Mouse (Mus musculus) limb, embryonic 12.5 days (tissue): ENCODE data around the gene Rbm6. TPM values are rescaled to one million over a fixed set of nuclear protein-coding genes. Genes with fewer than 3 reads are reported as not detected.

Experiments used
- ATAC-seq: fragments of 200-750 bp; cut with Nextera tagmentation; 2 replicates; pipeline ENCODE4 v1.8.0; 2017; ENCODE audit warnings: low read depth, moderate TSS enrichment; ENCODE audit not compliant: insufficient number of reproducible peaks, insufficient read depth, low FRiP score, low TSS enrichment
- H3K27ac ChIP-seq: fragments of 300-500 bp; sonication (generic); 2 replicates; pipeline ENCODE4 v1.5.1; 2016; ENCODE audit warnings: mild to moderate bottlenecking, moderate library complexity
- H3K27me3 ChIP-seq: fragments of 300-500 bp; sonication (generic); 2 replicates; pipeline ENCODE4 v1.6.1; 2016; ENCODE audit warnings: mild to moderate bottlenecking, moderate library complexity
- H3K36me3 ChIP-seq: fragments of 300-500 bp; sonication (generic); 2 replicates; pipeline ENCODE4 v1.6.1; 2016; ENCODE audit warnings: mild to moderate bottlenecking, moderate library complexity
- H3K4me1 ChIP-seq: fragments of 300-500 bp; sonication (generic); replicated peaks from 2 replicates; pipeline ENCODE4 v1.6.1; 2016
- H3K4me2 ChIP-seq: fragments of 300-500 bp; sonication (generic); 2 replicates; pipeline ENCODE4 v1.6.1; 2016; ENCODE audit warnings: mild to moderate bottlenecking, moderate library complexity
- H3K4me3 ChIP-seq: fragments of 300-500 bp; sonication (generic); replicated peaks from 2 replicates; pipeline ENCODE4 v1.5.1; 2016; ENCODE audit warnings: mild to moderate bottlenecking
- H3K9ac ChIP-seq: fragments of 300-500 bp; sonication (generic); replicated peaks from 2 replicates; pipeline ENCODE4 v1.6.1; 2016; ENCODE audit warnings: mild to moderate bottlenecking, moderate library complexity
- H3K9me3 ChIP-seq: fragments of 300-500 bp; sonication (generic); 2 replicates; pipeline ENCODE4 v1.6.1; 2016; ENCODE audit warnings: mild to moderate bottlenecking, moderate library complexity
- WGBS: fragments of 180-500 bp; shearing (Covaris S2); methylation state at CpG from one replicate; pipeline ENCODE4 v1.1.7; 2016; 5-methylcytosine and 5-hydroxymethylcytosine counted together
- polyA plus RNA-seq: library from polyadenylated mRNA; unstranded; fragments of >200 nt; fragmentation: Nextera tagmentation; extraction: Ambion mirVana; gene quantifications from 2 replicates; pipeline ENCODE4 v1.2.1, GENCODE M21; 2016

Rbm6 gene
- polyA plus RNA-seq, 1 experiment from 2014 or later = 111 TPM

DNA sequence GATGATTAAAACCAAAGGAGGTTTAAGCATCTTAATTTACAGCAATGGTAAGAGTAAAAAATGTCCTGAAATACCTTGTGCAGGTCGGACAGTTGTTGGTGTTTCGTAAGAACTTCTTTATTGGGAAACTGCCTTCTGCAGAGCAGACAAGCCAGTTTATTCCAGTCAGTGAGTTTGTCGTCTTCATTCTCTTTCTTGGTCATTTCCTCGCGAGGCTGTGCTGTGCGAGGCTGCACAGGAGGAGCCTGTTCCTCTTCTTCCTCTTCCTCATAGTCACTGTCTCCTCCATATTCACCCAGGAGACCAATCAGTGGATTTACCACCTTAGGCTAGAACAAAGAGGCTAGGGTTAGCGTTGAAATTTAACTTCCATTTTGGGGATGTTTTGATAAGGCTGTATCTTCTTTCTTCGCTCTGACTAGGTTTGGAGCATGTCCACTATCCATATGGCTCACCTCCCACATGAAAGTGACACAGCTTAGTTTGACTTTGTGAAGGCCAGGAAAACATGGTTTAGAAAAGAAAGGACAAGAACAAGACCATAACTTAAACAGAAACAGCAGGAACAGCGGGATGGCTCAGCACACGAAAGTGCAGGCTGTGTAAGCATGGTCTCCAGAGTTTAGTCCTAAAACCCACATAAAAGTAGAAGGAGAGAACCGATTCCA, 90.4 kb downstream of the Rbm6 start:
- ATAC-seq = no peak
- H3K4me2 ChIP-seq = no peak overlapping the region
- no peak overlapping the region for H3K27ac ChIP-seq
- H3K4me1 ChIP-seq = no peaks in the 10 kb centered on the region
- no peaks in the 10 kb centered on the region for H3K9me3 ChIP-seq
- no peaks in the 10 kb centered on the region for H3K27me3 ChIP-seq
- H3K9ac ChIP-seq = no peak overlapping the region
- WGBS = 94% methylated on average over 11 of the region's 11 CpGs
- no peak overlapping the region for H3K4me3 ChIP-seq
- peaks cover 93% of the 10 kb centered on the region for H3K36me3 ChIP-seq

- H3K36me3 ChIP-seq = peaks cover 88% of the 10 kb centered on the region
- ATAC-seq = no peak
- H3K4me3 ChIP-seq = no peak overlapping the region
- no peaks in the 10 kb centered on the region for H3K4me1 ChIP-seq
- no peak overlapping the region for H3K4me2 ChIP-seq
- H3K27ac ChIP-seq = no peak overlapping the region
- no peak overlapping the region for H3K9ac ChIP-seq
- no peaks in the 10 kb centered on the region for H3K27me3 ChIP-seq
- H3K9me3 ChIP-seq = no peaks in the 10 kb centered on the region
These were observed 96.2 kb downstream of the Rbm6 start for GRCm38 (mm10) chr9:107776809-107777208.

DNA sequence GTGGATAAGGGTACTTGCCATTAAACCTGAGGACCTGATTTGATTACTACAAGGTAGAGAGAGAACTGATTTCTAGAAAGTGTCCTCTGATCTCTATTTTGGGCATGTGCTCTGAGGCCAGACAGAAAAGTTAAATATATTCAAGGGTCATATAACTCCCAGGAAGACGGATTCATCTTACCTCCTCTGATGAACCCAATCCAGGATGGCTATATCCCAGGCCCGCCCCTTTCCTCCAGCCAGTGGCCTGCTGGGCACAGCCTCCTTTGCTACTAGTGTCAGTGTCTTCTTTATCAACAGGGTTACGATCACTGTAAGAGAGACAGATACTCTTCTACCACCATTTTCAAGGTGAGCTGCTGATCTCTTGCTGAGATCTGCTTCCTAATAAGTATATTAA, 98.6 kb downstream of the Rbm6 start:
- no peaks in the 10 kb centered on the region for H3K9me3 ChIP-seq
- peaks cover 64% of the 10 kb centered on the region for H3K36me3 ChIP-seq
- H3K4me3 ChIP-seq = no peak overlapping the region
- no peak overlapping the region for H3K4me2 ChIP-seq
- H3K27me3 ChIP-seq = no peaks in the 10 kb centered on the region
- peaks cover 1% of the 10 kb centered on the region for H3K4me1 ChIP-seq
- whole genome bisulfite sequencing = 92% methylated on average over 3 of the region's 3 CpGs
- no peak overlapping the region for H3K27ac ChIP-seq
- no peak overlapping the region for H3K9ac ChIP-seq
- no peak for ATAC-seq

DNA sequence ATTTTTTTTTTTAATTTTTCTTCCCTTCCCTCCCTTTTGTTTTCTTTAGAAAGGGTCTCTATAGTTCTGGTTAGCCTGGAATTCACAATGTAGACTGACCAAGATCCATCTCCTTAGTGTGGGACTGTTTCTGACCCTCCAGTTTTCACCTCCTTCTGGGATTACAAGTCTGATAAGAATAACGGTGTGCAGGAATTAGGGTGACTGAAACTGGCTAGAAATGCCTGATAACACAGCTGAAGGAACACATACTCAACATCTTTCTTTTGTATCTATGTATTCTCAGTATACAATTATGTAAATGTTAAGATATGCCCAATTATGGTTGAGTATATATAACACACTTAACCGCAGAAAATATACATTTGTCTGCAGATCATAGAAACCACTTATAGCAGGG, 101.3 kb downstream of the Rbm6 start:
- Histone ChIP-seq H3K4me3 (no peak overlapping the region), H3K27ac (peak overlapping the region; percentile 89; the same call in 1 of the 2 replicates), H3K4me1 (peaks cover 10% of the 10 kb centered on the region), H3K9me3 (no peaks in the 10 kb centered on the region), H3K9ac (no peak overlapping the region), H3K4me2 (no peak overlapping the region; the same call in 1 of the 2 replicates), H3K27me3 (no peaks in the 10 kb centered on the region), H3K36me3 (peaks cover 69% of the 10 kb centered on the region)
- 78% methylated on average over 2 of the region's 2 CpGs for WGBS
- no peak for ATAC-seq

DNA sequence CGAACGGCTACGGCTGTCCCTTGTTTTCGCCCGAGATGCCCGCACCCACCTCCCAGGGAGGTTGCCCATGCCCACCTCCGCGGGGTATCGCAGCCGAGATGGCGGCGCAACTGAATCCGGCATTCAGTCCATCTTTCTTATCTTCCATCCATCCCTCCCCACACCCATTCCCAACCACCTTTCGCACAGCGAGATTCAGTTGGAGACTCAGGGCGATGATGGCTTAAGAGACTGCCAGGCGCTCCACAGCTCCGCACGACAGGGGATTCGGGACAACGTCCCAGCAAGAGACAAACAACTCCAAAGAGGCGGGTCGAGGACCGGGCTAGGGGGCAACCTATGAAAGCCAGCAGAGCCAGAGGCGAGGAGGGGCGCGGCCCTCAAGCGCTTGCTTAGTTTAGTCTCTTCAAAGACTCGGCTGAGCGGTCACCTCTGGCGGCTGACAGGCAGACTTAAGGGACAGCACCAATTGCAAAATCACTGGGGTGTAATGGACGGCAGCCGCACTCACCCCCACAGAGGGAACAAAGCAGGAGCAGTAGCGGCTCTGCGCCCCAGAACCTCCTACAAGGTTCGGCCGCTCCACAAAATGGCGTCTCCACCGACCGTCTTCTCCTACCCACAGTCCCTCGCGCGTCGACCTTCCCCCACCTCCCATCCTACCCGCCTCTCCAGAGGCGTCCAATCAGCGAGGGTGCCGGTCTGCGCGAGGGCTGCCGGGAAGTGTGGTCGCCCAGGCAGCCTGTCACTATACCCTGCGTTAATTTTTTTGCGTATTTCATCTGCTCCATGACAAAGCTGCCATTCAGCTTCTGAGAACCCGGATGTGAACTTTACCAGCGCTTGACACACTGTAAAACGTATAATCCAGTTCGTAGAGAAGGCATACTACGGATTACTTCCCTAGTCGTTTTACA, 102.4 kb downstream of the Rbm6 start, which contains the start of gene Rbm5:
Rbm5 (minus strand) TSS at position 623 of the 917 bp plus-strand sequence.
- under 1% methylated on average over 60 of the region's 60 CpGs for WGBS
- Histone ChIP-seq H3K27ac (peak within 1 kb of the TSS; percentile 91), H3K9me3 (no peaks in the 10 kb centered on the region), H3K27me3 (no peaks in the 10 kb centered on the region), H3K36me3 (peaks cover 70% of the 10 kb centered on the region), H3K4me3 (peak within 1 kb of the TSS; percentile 94), H3K4me2 (peak within 1 kb of the TSS; percentile 71), H3K9ac (peak within 1 kb of the TSS; percentile 98), H3K4me1 (peaks cover 10% of the 10 kb centered on the region)
- peak; percentile 100 for ATAC-seq

DNA sequence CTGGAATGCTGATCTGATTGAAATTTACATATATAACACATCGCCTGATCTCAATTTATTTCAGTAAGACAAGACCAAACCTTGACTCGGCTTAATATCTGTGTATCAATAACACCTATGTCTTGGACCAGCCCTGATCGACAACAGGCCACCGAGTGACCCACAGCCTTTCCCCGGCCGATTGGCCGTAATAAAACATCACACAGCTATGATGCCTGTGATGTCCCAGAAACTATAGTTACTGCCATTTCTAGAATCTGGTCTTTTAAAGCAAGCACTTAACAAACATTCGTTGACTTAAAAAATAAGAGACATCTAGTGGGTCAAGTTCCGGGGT, 103.0 kb downstream of the Rbm6 start:
- WGBS = under 1% methylated on average over 9 of the region's 9 CpGs
- no peaks in the 10 kb centered on the region for H3K27me3 ChIP-seq
- ATAC-seq = no peak
- H3K9me3 ChIP-seq = no peaks in the 10 kb centered on the region
- H3K4me1 ChIP-seq = peaks cover 10% of the 10 kb centered on the region
- peak overlapping the region; percentile 94 for H3K4me3 ChIP-seq
- H3K4me2 ChIP-seq = peak overlapping the region; percentile 71
- peaks cover 70% of the 10 kb centered on the region for H3K36me3 ChIP-seq
- peak overlapping the region; percentile 91; the same call in 1 of the 2 replicates for H3K27ac ChIP-seq
- peak overlapping the region; percentile 98 for H3K9ac ChIP-seq

GRCm38 (mm10) chr9:107769445-107770000, 103.5 kb downstream of the Rbm6 start:
- H3K4me2 ChIP-seq = peak overlapping the region; percentile 71
- H3K9me3 ChIP-seq = no peaks in the 10 kb centered on the region
- H3K9ac ChIP-seq = peak overlapping the region; percentile 98
- no peak overlapping the region for H3K27ac ChIP-seq
- no peaks in the 10 kb centered on the region for H3K27me3 ChIP-seq
- no peak for ATAC-seq
- peaks cover 70% of the 10 kb centered on the region for H3K36me3 ChIP-seq
- 32% methylated on average over 4 of the region's 4 CpGs for WGBS
- H3K4me3 ChIP-seq = peak overlapping the region; percentile 94
- H3K4me1 ChIP-seq = peaks cover 10% of the 10 kb centered on the region

GRCm38 (mm10) chr9:107768851-107769250, 104.2 kb downstream of the Rbm6 start:
- Histone ChIP-seq H3K27me3 (no peaks in the 10 kb centered on the region), H3K36me3 (peaks cover 70% of the 10 kb centered on the region), H3K9me3 (no peaks in the 10 kb centered on the region), H3K4me2 (peak overlapping the region; percentile 71), H3K4me1 (peaks cover 10% of the 10 kb centered on the region), H3K9ac (no peak overlapping the region; the same call in 1 of the 2 replicates), H3K27ac (no peak overlapping the region), H3K4me3 (peak overlapping the region; percentile 94)
- 86% methylated on average over 5 of the region's 5 CpGs for WGBS
- ATAC-seq = no peak

GRCm38 (mm10) chr9:107759593-107759992, 113.4 kb downstream of the Rbm6 start:
- 91% methylated on average over 6 of the region's 6 CpGs for WGBS
- no peak overlapping the region for H3K9ac ChIP-seq

GRCm38 (mm10) chr9:107750378-107750777, 122.7 kb downstream of the Rbm6 start:
- H3K9me3 ChIP-seq = peaks cover 5% of the 10 kb centered on the region
- no peak for ATAC-seq
- no peak overlapping the region for H3K4me3 ChIP-seq
- H3K36me3 ChIP-seq = peaks cover 97% of the 10 kb centered on the region
- no peak overlapping the region for H3K9ac ChIP-seq
- no peak overlapping the region for H3K4me2 ChIP-seq
- no peaks in the 10 kb centered on the region for H3K4me1 ChIP-seq
- H3K27me3 ChIP-seq = no peaks in the 10 kb centered on the region
- H3K27ac ChIP-seq = no peak overlapping the region
- 94% methylated on average over 5 of the region's 5 CpGs for WGBS

More at GRCm38 (mm10) chr9:107759593-107759992, 113.4 kb downstream of the Rbm6 start:
- Histone ChIP-seq H3K27me3 (no peaks in the 10 kb centered on the region), H3K36me3 (peaks cover 95% of the 10 kb centered on the region), H3K4me2 (no peak overlapping the region), H3K27ac (no peak overlapping the region), H3K9me3 (no peaks in the 10 kb centered on the region), H3K4me1 (no peaks in the 10 kb centered on the region), H3K4me3 (no peak overlapping the region)
- no peak for ATAC-seq

GRCm38 (mm10) chr9:107748063-107748462, 125.0 kb downstream of the Rbm6 start:
- peaks cover 98% of the 10 kb centered on the region for H3K36me3 ChIP-seq
- no peak overlapping the region for H3K4me3 ChIP-seq
- no peaks in the 10 kb centered on the region for H3K27me3 ChIP-seq
- H3K4me2 ChIP-seq = no peak overlapping the region
- no peak for ATAC-seq
- no peak overlapping the region for H3K9ac ChIP-seq
- H3K4me1 ChIP-seq = no peaks in the 10 kb centered on the region
- WGBS = 100% methylated on average over 3 of the region's 3 CpGs
- H3K9me3 ChIP-seq = peaks cover 5% of the 10 kb centered on the region
- no peak overlapping the region for H3K27ac ChIP-seq
